10 mouse cellular contexts compared by ENCODE assay signal in the genomic region with DNA sequence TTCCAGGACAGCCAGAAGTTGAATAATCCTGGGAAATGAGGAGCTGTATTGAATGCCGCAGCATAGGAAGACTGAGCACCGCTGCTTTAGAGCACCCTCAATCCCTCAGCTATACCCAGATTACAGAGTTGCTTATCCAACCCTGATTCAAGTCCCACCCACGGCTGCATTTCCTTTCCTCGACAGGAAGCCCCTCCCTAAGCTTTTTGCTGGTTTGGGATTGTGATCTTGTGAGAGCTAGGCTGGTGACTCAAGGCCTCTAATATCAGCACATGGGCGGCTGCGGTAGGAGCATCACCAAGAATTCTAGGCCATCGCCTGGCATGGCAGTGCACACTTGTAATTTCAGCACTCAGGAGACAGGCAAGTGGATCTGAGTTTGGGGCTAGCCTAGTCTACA. TPM values are rescaled to one million over a fixed set of nuclear protein-coding genes. Genes with fewer than 3 reads are reported as not detected.
DNase-seq lines count a peak whose midpoint lies in the region; ATAC-seq lines count a peak whose summit lies in the region.
"Had no signal": no experiment of that assay in that cellular context is flagged by ENCODE, and none has a peak within 500 bp of the region (broad histone marks: within the 10 kb centered on the region; RNA-seq: fewer than 3 reads in every experiment).

No protein-coding gene starts in this region.

- H3K4me1 ChIP-seq in kidney, embryonic 15.5 days = peaks cover 37% of the 10 kb centered on the region

- peaks cover 38% of the 10 kb centered on the region for H3K36me3 ChIP-seq in kidney, embryonic 15.5 days

- H3K27ac ChIP-seq in kidney, embryonic 15.5 days = peak overlapping the region; percentile 59; the same call in 1 of the 2 replicates

- H3K9me3 ChIP-seq in kidney, embryonic 15.5 days (replicated peaks) = no peaks in the 10 kb centered on the region

- H3K4me2 ChIP-seq in kidney, embryonic 15.5 days = no peak overlapping the region

- 81% methylated on average over 7 of the region's 7 CpGs for WGBS in kidney, embryonic 15.5 days

- no peak overlapping the region for H3K4me3 ChIP-seq in kidney, embryonic 15.5 days (replicated peaks)

- intact Hi-C loops in gastrocnemius, postnatal 14 days (cut with DNase I; ENCODE audit: low total_unique reads) = no loop called here

- peak; percentile 22 for DNase-seq in cerebellum, adult 11-12 months
- DNase-seq in kidney, postnatal 14 days = no peak
- peak; percentile 36 for DNase-seq in NIH3T3 (ENCODE audit: low read depth)
- peak; percentile 47 for DNase-seq in lung, postnatal 25 days (ENCODE audit: low spot score)
- no peak for DNase-seq in left cerebral cortex, adult 18-20 months (ENCODE audit: low spot score in 2 of 2)
- DNase-seq in gastrocnemius, postnatal 14 days = no peak
- DNase-seq: right cerebral cortex, postnatal 4 days had no signal

- no peak for ATAC-seq in cerebellum, adult (ENCODE audit: insufficient number of reproducible peaks, low FRiP score, low TSS enrichment)
- ATAC-seq in kidney, embryonic 15.5 days (replicated peaks; ENCODE audit: low FRiP score) = no peak

- no peaks in the 10 kb centered on the region for H3K27me3 ChIP-seq in kidney, embryonic 15.5 days

- no peak overlapping the region for H3K9ac ChIP-seq in kidney, embryonic 15.5 days

RNA-seq across cellular contexts. Expression of gene Prune1, which starts 4.6 kb away (rescaled TPM):
- 21.6 and 22.5 TPM in 2 replicates for polyA plus RNA-seq in kidney, embryonic 15.5 days (2015; fragmentation: Nextera tagmentation; extraction: Ambion mirVana)
- 10 to 100 TPM; 24.3 to 24.4 TPM for total RNA-seq in left cerebral cortex, adult 18-20 months (2021)
- total RNA-seq in gastrocnemius, postnatal 14 days (2021) = 10 to 100 TPM; 35.3 to 35.6 TPM

RNA-seq across cellular contexts. Expression of gene Mindy1, which starts 5.4 kb away (rescaled TPM):
- 39.2 and 46.2 TPM in 2 replicates for polyA plus RNA-seq in kidney, embryonic 15.5 days (2015; fragmentation: Nextera tagmentation; extraction: Ambion mirVana)
- 10 to 100 TPM; 17.0 to 19.7 TPM for total RNA-seq in left cerebral cortex, adult 18-20 months (2021)
- 10 to 100 TPM; 19.6 to 22.5 TPM for total RNA-seq in gastrocnemius, postnatal 14 days (2021)

RNA-seq across cellular contexts. Expression of gene Anxa9, which starts 20.5 kb away (rescaled TPM):
- 6.2 and 6.5 TPM in 2 replicates for polyA plus RNA-seq in kidney, embryonic 15.5 days (2015; fragmentation: Nextera tagmentation; extraction: Ambion mirVana)
- total RNA-seq in left cerebral cortex, adult 18-20 months (2021) = under 1 TPM; 0.59 to 0.91 TPM
- total RNA-seq in gastrocnemius, postnatal 14 days (2021) = under 1 TPM; 0.18 to 0.27 TPM

RNA-seq across cellular contexts. Expression of gene Cers2, which starts 28.1 kb away (rescaled TPM):
- polyA plus RNA-seq in kidney, embryonic 15.5 days (2015; fragmentation: Nextera tagmentation; extraction: Ambion mirVana) = 169 and 181 TPM in 2 replicates
- total RNA-seq in left cerebral cortex, adult 18-20 months (2021) = 10 to 100 TPM; 42.0 to 43.5 TPM
- total RNA-seq in gastrocnemius, postnatal 14 days (2021) = 10 to 100 TPM; 27.8 to 33.2 TPM

RNA-seq across cellular contexts. Expression of gene Bnipl, which starts 35.5 kb away (rescaled TPM):
- 1.2 and 1.4 TPM in 2 replicates for polyA plus RNA-seq in kidney, embryonic 15.5 days (2015; fragmentation: Nextera tagmentation; extraction: Ambion mirVana)
- total RNA-seq in left cerebral cortex, adult 18-20 months (2021) = under 1 TPM in 1 of 2 experiments, not detected in 1; 0.63 TPM
- not detected for total RNA-seq in gastrocnemius, postnatal 14 days (2021)
- total RNA-seq: megakaryocyte-erythroid progenitor cell, adult 5-6 weeks had no signal

Comparison
In these comparisons a context has a peak if more than half of its experiments do, and no peak if none do; other contexts are left out.
1. DNase-seq: peak in cerebellum, adult 11-12 months (single experiment), NIH3T3 (single experiment) and lung, postnatal 25 days (single experiment); none in kidney, postnatal 14 days (single experiment), left cerebral cortex, adult 18-20 months (0 of 2) and gastrocnemius, postnatal 14 days (single experiment).